Mouse (Mus musculus): ENCODE results near the gene Fgd5. TPM values are rescaled to one million over a fixed set of nuclear protein-coding genes. Genes with fewer than 3 reads are reported as not detected.
A peak's percentile ranks its signal among the peaks of the same experiment; 100 is the strongest.
"Not testable (repeated sequence)": the region's sequence is repeated elsewhere in the genome, so short reads cannot be mapped to it uniquely, and the experiment has no call there.

The Fgd5 gene
- polyA plus RNA-seq (2015; fragmentation: Nextera tagmentation; extraction: Ambion mirVana), result 11.9 and 12.5 TPM in 2 replicates

- DNase-seq (ENCODE audit: low spot score) (peak; percentile 79), ATAC-seq (replicated peaks; ENCODE audit: low FRiP score, low read depth) (peak; percentile 60)
- H3K36me3 ChIP-seq (ENCODE audit: insufficient read depth, low read length), result no peaks in the 10 kb centered on the region
- WGBS, result under 1% methylated on average over 58 of the region's 62 CpGs
- H3K4me1 ChIP-seq (replicated peaks; ENCODE audit: insufficient read depth, low read length), result peaks cover 6% of the 10 kb centered on the region; the same call in 1 of the 2 replicates
- peak within 1 kb of the TSS; percentile 71 for H3K9ac ChIP-seq (ENCODE audit: low read depth, low read length)
- 0 out of 2 replicates have a peak, but pooled peaks cover 3% of the 10 kb centered on the region for H3K27me3 ChIP-seq (ENCODE audit: insufficient read depth, low read length)
- no peaks in the 10 kb centered on the region for H3K9me3 ChIP-seq (replicated peaks; ENCODE audit: low read length)
- H3K4me3 ChIP-seq (replicated peaks; ENCODE audit: low read depth, low read length), result peak within 1 kb of the TSS; percentile 68
- TF ChIP-seq CTCF (IDR thresholded peaks at IDR 0.05; ENCODE audit: low read depth), result no peak
- peak within 1 kb of the TSS; percentile 60; the same call in 1 of the 2 replicates for H3K27ac ChIP-seq
- peak within 1 kb of the TSS; percentile 80 for H3K4me2 ChIP-seq (ENCODE audit: low read length)
These were observed at the start of gene Fgd5 for GRCm38 (mm10) chr6:91978371-91979300. Gene Fgd5 (plus strand): TSS chr6:91978878.

DNA sequence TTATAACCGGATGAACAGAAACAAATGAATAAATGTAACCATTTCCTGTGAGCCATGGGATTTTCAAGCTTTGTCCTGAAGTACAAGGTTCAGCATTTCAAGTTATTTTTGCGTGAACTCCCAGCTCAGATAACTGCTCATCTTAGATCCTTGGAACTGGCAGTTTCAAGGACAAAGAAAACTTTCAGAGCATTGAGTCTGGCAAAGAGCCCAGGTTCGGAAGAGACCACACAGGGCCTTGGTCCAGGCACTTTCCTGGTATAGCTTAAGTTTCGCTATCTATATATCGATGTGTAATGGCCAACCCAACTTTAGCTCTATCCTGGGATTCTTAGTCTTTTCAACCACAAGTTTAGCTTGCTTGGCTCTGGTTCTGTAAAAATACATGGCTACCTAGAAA, 47.4 kb upstream of the Fgd5 start:
- no peak for TF ChIP-seq CTCF (IDR thresholded peaks at IDR 0.05; ENCODE audit: low read depth)
- ATAC-seq (replicated peaks; ENCODE audit: low FRiP score, low read depth) (no peak), DNase-seq (ENCODE audit: low spot score) (peak; percentile 16)
- H3K36me3 ChIP-seq (ENCODE audit: insufficient read depth, low read length), result no peaks in the 10 kb centered on the region
- no peaks in the 10 kb centered on the region for H3K9me3 ChIP-seq (replicated peaks; ENCODE audit: low read length)
- H3K4me2 ChIP-seq (ENCODE audit: low read length), result no peak overlapping the region
- 65% methylated on average over 5 of the region's 5 CpGs for WGBS
- H3K9ac ChIP-seq (ENCODE audit: low read depth, low read length), result no peak overlapping the region
- no peaks in the 10 kb centered on the region for H3K27me3 ChIP-seq (ENCODE audit: insufficient read depth, low read length)
- no peak overlapping the region; the same call in 1 of the 2 replicates for H3K27ac ChIP-seq
- H3K4me1 ChIP-seq (replicated peaks; ENCODE audit: insufficient read depth, low read length), result no peaks in the 10 kb centered on the region
- H3K4me3 ChIP-seq (replicated peaks; ENCODE audit: low read depth, low read length), result no peak overlapping the region

- Histone ChIP-seq H3K27me3 (ENCODE audit: insufficient read depth, low read length) (no peaks in the 10 kb centered on the region), H3K4me2 (ENCODE audit: low read length) (no peak overlapping the region), H3K9ac (ENCODE audit: low read depth, low read length) (no peak overlapping the region), H3K4me1 (replicated peaks; ENCODE audit: insufficient read depth, low read length) (peaks cover 4% of the 10 kb centered on the region; the same call in 1 of the 2 replicates), H3K27ac (no peak overlapping the region), H3K4me3 (replicated peaks; ENCODE audit: low read depth, low read length) (no peak overlapping the region), H3K9me3 (replicated peaks; ENCODE audit: low read length) (no peaks in the 10 kb centered on the region), H3K36me3 (ENCODE audit: insufficient read depth, low read length) (no peaks in the 10 kb centered on the region)
- DNase-seq (ENCODE audit: low spot score) (no peak), ATAC-seq (replicated peaks; ENCODE audit: low FRiP score, low read depth) (no peak)
- WGBS, result 41% methylated on average over 4 of the region's 4 CpGs
- peak; percentile 21; the same call in 1 of the 2 replicates for TF ChIP-seq CTCF (IDR thresholded peaks at IDR 0.05; ENCODE audit: low read depth)
These were observed 40.2 kb upstream of the Fgd5 start for GRCm38 (mm10) chr6:91938491-91938890.

DNA sequence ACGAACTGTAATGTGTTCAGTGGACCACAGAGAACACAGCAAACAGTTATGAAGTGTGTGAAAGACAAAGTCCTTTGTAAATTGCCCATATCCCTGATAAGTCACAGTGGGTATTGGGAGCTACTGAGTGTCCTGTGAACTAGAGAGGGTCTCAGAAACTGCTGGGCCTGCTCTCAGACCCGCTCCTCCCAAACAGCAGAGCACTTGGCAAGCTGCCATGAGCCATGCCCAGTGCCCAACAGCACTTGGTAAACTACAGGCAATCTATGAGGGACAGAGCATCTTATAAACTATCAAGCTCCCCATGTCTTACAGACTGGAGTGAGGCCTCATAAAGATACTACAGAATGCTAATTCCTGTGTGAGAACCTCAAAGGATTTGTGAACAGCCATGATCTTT, 30.3 kb upstream of the Fgd5 start:
- 51% methylated on average over 2 of the region's 2 CpGs for WGBS
- DNase-seq (ENCODE audit: low spot score), result no peak
- H3K4me2 ChIP-seq (ENCODE audit: low read length), result no peak overlapping the region

DNA sequence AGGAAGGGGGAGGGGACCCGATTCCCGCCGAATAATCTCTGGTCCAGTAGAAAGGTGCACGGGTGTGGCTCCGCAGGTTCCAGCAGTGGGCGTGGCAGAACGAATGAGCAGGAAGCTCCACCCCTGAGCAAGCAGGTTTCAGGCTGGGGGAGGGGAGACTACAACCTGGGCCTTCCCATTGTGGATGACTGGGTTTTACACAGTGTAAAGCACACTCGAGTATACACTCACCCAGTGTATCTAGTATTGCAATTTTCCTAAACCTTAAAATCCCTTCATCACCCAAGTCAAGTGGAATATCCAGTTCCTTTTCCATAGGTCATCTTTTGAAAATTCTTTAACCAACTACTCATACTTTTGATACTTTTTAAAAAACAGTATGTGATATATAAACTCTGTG, 20.7 kb upstream of the Fgd5 start:
- H3K9me3 ChIP-seq (replicated peaks; ENCODE audit: low read length); H3K4me1 ChIP-seq (replicated peaks; ENCODE audit: insufficient read depth, low read length); H3K27ac ChIP-seq; H3K36me3 ChIP-seq (ENCODE audit: insufficient read depth, low read length); DNase-seq (ENCODE audit: low spot score); H3K4me3 ChIP-seq (replicated peaks; ENCODE audit: low read depth, low read length); H3K4me2 ChIP-seq (ENCODE audit: low read length); H3K9ac ChIP-seq (ENCODE audit: low read depth, low read length); ATAC-seq (replicated peaks; ENCODE audit: low FRiP score, low read depth); H3K27me3 ChIP-seq (ENCODE audit: insufficient read depth, low read length): not testable (repeated sequence)
- 18% methylated on average over 2 of the region's 8 CpGs for WGBS

More for the DNA sequence above, 30.3 kb upstream of the Fgd5 start:
- Histone ChIP-seq H3K27me3 (ENCODE audit: insufficient read depth, low read length) (no peaks in the 10 kb centered on the region), H3K4me3 (replicated peaks; ENCODE audit: low read depth, low read length) (no peak overlapping the region), H3K27ac (no peak overlapping the region), H3K9ac (ENCODE audit: low read depth, low read length) (no peak overlapping the region), H3K4me1 (replicated peaks; ENCODE audit: insufficient read depth, low read length) (no peaks in the 10 kb centered on the region), H3K36me3 (ENCODE audit: insufficient read depth, low read length) (no peaks in the 10 kb centered on the region), H3K9me3 (replicated peaks; ENCODE audit: low read length) (no peaks in the 10 kb centered on the region)
- TF ChIP-seq CTCF (IDR thresholded peaks at IDR 0.05; ENCODE audit: low read depth), result no peak
- ATAC-seq (replicated peaks; ENCODE audit: low FRiP score, low read depth), result no peak

GRCm38 (mm10) chr6:91960028-91960811, 18.5 kb upstream of the Fgd5 start:
- ATAC-seq (replicated peaks; ENCODE audit: low FRiP score, low read depth) (peak; percentile 67; the same call in 1 of the 2 replicates), DNase-seq (ENCODE audit: low spot score) (peak; percentile 91)
- Histone ChIP-seq H3K9ac (ENCODE audit: low read depth, low read length) (0 out of 2 replicates have a peak overlapping the region, but pooled peaks have one; percentile 10), H3K9me3 (replicated peaks; ENCODE audit: low read length) (no peaks in the 10 kb centered on the region), H3K36me3 (ENCODE audit: insufficient read depth, low read length) (no peaks in the 10 kb centered on the region), H3K27ac (peak overlapping the region; percentile 81), H3K4me2 (ENCODE audit: low read length) (peak overlapping the region; percentile 35; the same call in 1 of the 2 replicates), H3K4me1 (replicated peaks; ENCODE audit: insufficient read depth, low read length) (peaks cover 14% of the 10 kb centered on the region), H3K27me3 (ENCODE audit: insufficient read depth, low read length) (no peaks in the 10 kb centered on the region), H3K4me3 (replicated peaks; ENCODE audit: low read depth, low read length) (no peak overlapping the region)
- whole genome bisulfite sequencing, result 13% methylated on average over 8 of the region's 8 CpGs
- no peak for TF ChIP-seq CTCF (IDR thresholded peaks at IDR 0.05; ENCODE audit: low read depth)
